Mouse (Mus musculus) myocyte (in vitro differentiated cells): ENCODE data around the gene Agap1. TPM values are rescaled to one million over a fixed set of nuclear protein-coding genes. Genes with fewer than 3 reads are reported as not detected.

Experiments
- H3K27me3 ChIP-seq: one replicate; pipeline ENCODE4 v1.6.1; 2011; ENCODE audit not compliant: control insufficient read depth, insufficient read depth, insufficient read length
- H3K36me3 ChIP-seq: one replicate; pipeline ENCODE4 v1.6.1; 2011; ENCODE audit not compliant: control insufficient read depth, insufficient read depth
- H3K4me2 ChIP-seq: one replicate; pipeline ENCODE4 v1.6.1; 2011; ENCODE audit warnings: low read depth, control low read depth
- H3K4me3 ChIP-seq: one replicate; pipeline ENCODE4 v1.5.1; 2011; ENCODE audit warnings: mild to moderate bottlenecking, control low read depth, moderate library complexity
- H3K79me2 ChIP-seq: one replicate; pipeline ENCODE4 v1.6.1; 2011; ENCODE audit not compliant: control insufficient read depth, insufficient read depth
- H3ac ChIP-seq: one replicate; pipeline ENCODE4 v1.6.1; 2011; ENCODE audit not compliant: control insufficient read depth, insufficient read length
- CEBPB ChIP-seq: IDR thresholded peaks from 2 replicates; pipeline ENCODE4 v1.6.1; 2011; ENCODE audit warnings: mild to moderate bottlenecking, moderate library complexity; ENCODE audit not compliant: poor library complexity, insufficient read depth, severe bottlenecking
- E2F4 ChIP-seq: IDR thresholded peaks from one replicate; pipeline ENCODE4 v1.6.1; 2011; ENCODE audit warnings: mild to moderate bottlenecking, control low read depth, moderate library complexity; ENCODE audit not compliant: insufficient read depth
- MAX ChIP-seq: IDR thresholded peaks from one replicate; pipeline ENCODE4 v1.6.1; 2011; ENCODE audit warnings: low read depth, mild to moderate bottlenecking, control low read depth
- MYOD1 ChIP-seq, 3 experiments: IDR thresholded peaks; one replicate each; pipeline ENCODE4 v1.6.1; 2011; ENCODE audit warnings: control low read depth in 2 of 3, low read depth in 2 of 3, mild to moderate bottlenecking in 2 of 3, moderate library complexity in 1 of 3; ENCODE audit not compliant: insufficient read length in 2 of 3, control insufficient read depth in 1 of 3
- MYOG ChIP-seq, 3 experiments: IDR thresholded peaks; one replicate each; pipeline ENCODE4 v1.6.1; 2011; ENCODE audit warnings: control low read depth in 2 of 3, low read depth in 2 of 3, mild to moderate bottlenecking in 2 of 3; ENCODE audit not compliant: insufficient read length in 2 of 3, control insufficient read depth in 1 of 3, insufficient read depth in 1 of 3
- POLR2A ChIP-seq: IDR thresholded peaks from one replicate; pipeline ENCODE4 v1.6.1; 2011; ENCODE audit warnings: low read depth, mild to moderate bottlenecking, control low read depth, moderate library complexity; ENCODE audit not compliant: insufficient read length
- POLR2AphosphoS2 ChIP-seq: IDR thresholded peaks from one replicate; pipeline ENCODE4 v1.6.1; 2011; ENCODE audit warnings: low read depth, control low read depth; ENCODE audit not compliant: insufficient read length
- REST ChIP-seq: IDR thresholded peaks from one replicate; pipeline ENCODE4 v1.6.1; 2011; ENCODE audit warnings: mild to moderate bottlenecking, control low read depth, moderate library complexity; ENCODE audit not compliant: insufficient read depth, insufficient read length
- SRF ChIP-seq: IDR thresholded peaks from one replicate; pipeline ENCODE4 v1.6.1; 2011; ENCODE audit warnings: low read depth; ENCODE audit not compliant: control insufficient read depth, insufficient read length
- TCF12 ChIP-seq: IDR thresholded peaks from one replicate; pipeline ENCODE4 v1.6.1; 2011; ENCODE audit warnings: mild to moderate bottlenecking, control low read depth; ENCODE audit not compliant: poor library complexity, insufficient read depth, severe bottlenecking
- TCF3 ChIP-seq: IDR thresholded peaks from one replicate; pipeline ENCODE4 v1.6.1; 2011; ENCODE audit warnings: low read depth, control low read depth; ENCODE audit not compliant: insufficient read length
- USF1 ChIP-seq: IDR thresholded peaks from one replicate; pipeline ENCODE4 v1.6.1; 2011; ENCODE audit warnings: low read depth, mild to moderate bottlenecking, control low read depth, moderate library complexity
- polyA plus RNA-seq: library from polyadenylated mRNA; unstranded; fragments of >200 nt; fragmentation: generic; extraction: Trizol; gene quantifications from one replicate; pipeline ENCODE4 v1.2.1, GENCODE M21; 2012; ENCODE audit warnings: missing spikeins

The Agap1 gene
- polyA plus RNA-seq, 1 experiment = 48.9 TPM

GRCm38 (mm10) chr1:89921806-89922205 lies 467.2 kb downstream of the Agap1 start:
- H3ac ChIP-seq = no peak overlapping the region
- no peak overlapping the region for H3K4me3 ChIP-seq
- H3K79me2 ChIP-seq = no peaks in the 10 kb centered on the region
- no peaks in the 10 kb centered on the region for H3K36me3 ChIP-seq
- peaks cover 62% of the 10 kb centered on the region for H3K27me3 ChIP-seq
- TF ChIP-seq POLR2AphosphoS2 (no peak), REST (no peak), TCF3 (no peak)
- H3K4me2 ChIP-seq = no peak overlapping the region

- no peak overlapping the region for H3K4me2 ChIP-seq
- no peaks in the 10 kb centered on the region for H3K79me2 ChIP-seq
- no peak for TF ChIP-seq CEBPB
- TF ChIP-seq POLR2A = no peak
- no peak for TF ChIP-seq TCF12
- no peak for TF ChIP-seq REST
- TF ChIP-seq POLR2AphosphoS2 = no peak
- no peak for TF ChIP-seq MAX
- TF ChIP-seq SRF = no peak
- no peak for TF ChIP-seq TCF3
- TF ChIP-seq E2F4 = no peak
- no peak for TF ChIP-seq MYOG (IDR thresholded peaks at IDR 0.05; ENCODE audit: control insufficient read depth in 1 of 3, insufficient read depth in 1 of 3, insufficient read length in 2 of 3, low read depth in 2 of 3)
- TF ChIP-seq USF1 = no peak
- TF ChIP-seq MYOD1 (IDR thresholded peaks at IDR 0.05; ENCODE audit: control insufficient read depth in 1 of 3, insufficient read length in 2 of 3, low read depth in 2 of 3) = no peak
- H3K4me3 ChIP-seq = no peak overlapping the region
- H3ac ChIP-seq = no peak overlapping the region
- peaks cover 64% of the 10 kb centered on the region for H3K27me3 ChIP-seq
- no peaks in the 10 kb centered on the region for H3K36me3 ChIP-seq
Observed at GRCm38 (mm10) chr1:89922282-89922681, 467.7 kb downstream of the Agap1 start.

DNA sequence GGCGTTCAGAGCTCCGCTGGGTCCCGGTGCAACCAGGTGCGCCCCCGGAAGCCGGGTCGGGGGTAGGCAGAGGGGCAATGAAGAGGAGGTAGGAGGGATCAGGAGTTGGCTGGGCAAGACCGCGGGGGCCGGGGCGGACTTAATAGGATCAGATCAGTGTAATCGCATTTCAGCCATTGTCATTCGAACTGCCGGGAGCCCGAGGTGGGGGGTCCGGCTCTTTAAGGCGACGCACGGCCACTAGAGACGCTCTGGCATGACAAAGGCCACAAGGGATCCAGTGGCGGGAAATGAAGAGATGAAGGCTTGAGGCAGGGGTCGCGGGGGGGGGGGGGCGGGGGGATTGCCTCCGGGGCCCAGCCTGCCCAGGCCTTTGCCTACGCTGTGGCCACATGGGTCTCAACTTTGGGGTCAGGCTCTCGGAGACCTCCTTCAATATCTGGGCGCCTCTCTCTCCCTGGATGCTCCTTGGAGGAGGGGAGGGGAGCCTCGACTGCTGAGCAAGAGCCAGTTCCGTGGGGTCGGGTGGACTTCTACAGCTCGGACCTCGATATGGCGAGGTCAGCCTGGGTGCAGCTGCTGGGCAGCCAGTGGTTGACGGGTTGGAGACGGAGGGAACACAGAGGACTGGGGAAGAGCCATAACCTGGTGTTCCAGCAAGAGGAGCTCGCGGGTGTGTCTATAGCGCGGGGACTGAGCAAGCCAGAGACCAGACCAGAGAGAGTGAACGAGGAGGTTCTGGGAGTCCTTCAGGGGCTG lies 468.5 kb downstream of the Agap1 start:
- Histone ChIP-seq H3K36me3 (no peaks in the 10 kb centered on the region), H3ac (no peak overlapping the region), H3K4me3 (no peak overlapping the region), H3K4me2 (no peak overlapping the region), H3K79me2 (no peaks in the 10 kb centered on the region), H3K27me3 (peaks cover 58% of the 10 kb centered on the region)
- TF ChIP-seq TCF3 (no peak), USF1 (no peak), TCF12 (no peak), MAX (no peak), SRF (no peak), POLR2A (no peak), MYOD1 (IDR thresholded peaks at IDR 0.05; ENCODE audit: control insufficient read depth in 1 of 3, insufficient read length in 2 of 3, low read depth in 2 of 3) (no peak), POLR2AphosphoS2 (no peak), E2F4 (no peak)

DNA sequence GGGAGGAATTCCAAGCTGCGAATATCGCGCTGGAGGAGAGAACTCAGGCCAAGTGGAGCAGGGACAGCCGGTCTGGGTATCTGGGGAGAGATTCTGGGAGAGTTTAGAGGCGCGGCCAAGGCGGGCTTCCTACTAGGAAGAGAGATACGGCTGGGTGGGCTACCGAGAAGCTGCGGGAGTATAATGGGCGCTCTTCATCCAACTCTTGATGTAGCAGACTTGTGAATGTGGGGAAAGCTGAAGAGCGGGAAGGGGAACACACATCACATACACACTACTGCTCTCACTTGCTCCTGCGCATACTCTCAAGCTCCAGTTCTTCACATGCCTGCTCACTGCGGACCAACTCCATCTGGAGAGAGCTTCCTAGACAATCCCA lies 469.0 kb downstream of the Agap1 start:
- Histone ChIP-seq H3K27me3 (peaks cover 62% of the 10 kb centered on the region), H3K79me2 (no peaks in the 10 kb centered on the region), H3K4me2 (no peak overlapping the region), H3K4me3 (no peak overlapping the region), H3K36me3 (no peaks in the 10 kb centered on the region), H3ac (no peak overlapping the region)
- TF ChIP-seq POLR2A (no peak), CEBPB (no peak), SRF (no peak), MYOG (IDR thresholded peaks at IDR 0.05; ENCODE audit: control insufficient read depth in 1 of 3, insufficient read depth in 1 of 3, insufficient read length in 2 of 3, low read depth in 2 of 3) (no peak), POLR2AphosphoS2 (no peak), TCF3 (no peak), USF1 (no peak), MAX (no peak), TCF12 (no peak)

DNA sequence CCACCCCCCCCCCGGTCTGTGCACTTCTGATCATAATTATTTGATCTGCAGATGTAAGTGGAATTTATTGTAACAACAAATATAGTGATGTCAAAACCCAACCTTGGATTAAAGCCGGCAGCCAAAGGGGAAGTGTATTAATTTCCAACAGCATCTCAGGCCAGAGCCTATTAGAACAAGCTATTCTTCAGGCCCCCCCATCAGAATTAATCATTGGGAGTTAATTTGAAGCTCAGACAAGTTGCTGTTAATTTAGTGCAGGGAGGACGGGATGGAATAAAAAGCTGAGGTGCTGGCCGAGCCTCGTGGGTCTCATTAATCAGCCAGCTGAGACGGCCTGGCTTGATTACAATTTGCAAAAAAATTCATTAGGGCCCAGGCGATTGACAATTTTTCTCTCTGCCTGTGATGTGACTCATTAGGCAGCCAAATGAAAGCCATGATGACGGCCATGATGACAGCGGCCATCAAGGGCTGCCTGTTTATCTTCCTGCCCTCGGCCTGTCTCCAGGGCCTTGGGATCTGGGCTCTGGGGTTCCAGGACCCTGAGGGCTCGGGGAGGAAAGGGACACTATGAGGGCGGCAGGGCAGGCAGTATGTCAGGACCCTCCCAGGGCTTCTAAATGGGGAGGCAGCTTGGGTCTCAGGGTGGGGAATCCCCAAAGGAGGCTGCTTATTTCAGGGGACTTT lies 471.0 kb downstream of the Agap1 start:
- no peak overlapping the region for H3ac ChIP-seq
- no peak overlapping the region for H3K4me3 ChIP-seq
- no peaks in the 10 kb centered on the region for H3K36me3 ChIP-seq
- no peak overlapping the region for H3K4me2 ChIP-seq
- H3K27me3 ChIP-seq = peaks cover 74% of the 10 kb centered on the region
- TF ChIP-seq MYOG (IDR thresholded peaks at IDR 0.05; ENCODE audit: control insufficient read depth in 1 of 3, insufficient read depth in 1 of 3, insufficient read length in 2 of 3, low read depth in 2 of 3) (no peak), SRF (no peak), REST (no peak), MAX (no peak), USF1 (no peak), TCF3 (no peak), POLR2A (no peak), POLR2AphosphoS2 (no peak), TCF12 (no peak), CEBPB (no peak), MYOD1 (IDR thresholded peaks at IDR 0.05; ENCODE audit: control insufficient read depth in 1 of 3, insufficient read length in 2 of 3, low read depth in 2 of 3) (no peak)
- no peaks in the 10 kb centered on the region for H3K79me2 ChIP-seq
